Mouse (Mus musculus) limb, embryonic 13.5 days (tissue): ENCODE measurements at regions not wholly inside any gene's neighbourhood (a gene's known extent, or its start where the extent isn't known, plus 50 kb on each side); places are given as distances from the start of the nearest gene placed in this dataset.
A peak's percentile ranks its signal among the peaks of the same experiment; 100 is the strongest.

ENCODE experiments used
- ATAC-seq: fragments of 200-750 bp; cut with Nextera tagmentation; 2 replicates; pipeline ENCODE4 v1.8.0; 2017; ENCODE audit warnings: low read depth, moderate number of reproducible peaks, moderate TSS enrichment; ENCODE audit not compliant: low FRiP score
- H3K27ac ChIP-seq: fragments of 300-500 bp; sonication (generic); 2 replicates; pipeline ENCODE4 v1.5.1; 2015; ENCODE audit warnings: inconsistent platforms, mild to moderate bottlenecking, moderate library complexity
- H3K27me3 ChIP-seq: fragments of 300-500 bp; sonication (generic); 2 replicates; pipeline ENCODE4 v1.6.1; 2015; ENCODE audit warnings: mild to moderate bottlenecking, inconsistent platforms
- H3K36me3 ChIP-seq: fragments of 300-500 bp; sonication (generic); 2 replicates; pipeline ENCODE4 v1.6.1; 2015; ENCODE audit warnings: inconsistent platforms, mild to moderate bottlenecking, moderate library complexity
- H3K4me1 ChIP-seq: fragments of 300-500 bp; sonication (generic); 2 replicates; pipeline ENCODE4 v1.6.1; 2015; ENCODE audit warnings: inconsistent platforms
- H3K4me2 ChIP-seq: fragments of 300-500 bp; sonication (generic); replicated peaks from 2 replicates; pipeline ENCODE4 v1.6.1; 2015; ENCODE audit warnings: inconsistent platforms, mild to moderate bottlenecking, moderate library complexity
- H3K4me3 ChIP-seq: fragments of 300-500 bp; sonication (generic); 2 replicates; pipeline ENCODE4 v1.5.1; 2015; ENCODE audit warnings: moderate library complexity, mild to moderate bottlenecking, inconsistent platforms
- H3K9ac ChIP-seq: fragments of 300-500 bp; sonication (generic); 2 replicates; pipeline ENCODE4 v1.6.1; 2015; ENCODE audit warnings: mild to moderate bottlenecking, inconsistent platforms
- H3K9me3 ChIP-seq: fragments of 300-500 bp; sonication (generic); 2 replicates; pipeline ENCODE4 v1.6.1; 2016; ENCODE audit warnings: inconsistent platforms
- WGBS: fragments of 180-500 bp; shearing (Covaris S2); methylation state at CpG from one replicate; pipeline ENCODE4 v1.1.7; 2015; 5-methylcytosine and 5-hydroxymethylcytosine counted together

- Histone ChIP-seq H3K9ac (no peak overlapping the region), H3K27me3 (no peaks in the 10 kb centered on the region), H3K9me3 (no peaks in the 10 kb centered on the region), H3K36me3 (no peaks in the 10 kb centered on the region), H3K4me2 (no peak overlapping the region), H3K4me1 (no peaks in the 10 kb centered on the region), H3K4me3 (no peak overlapping the region), H3K27ac (no peak overlapping the region)
- 54% methylated on average over 1 of the region's 1 CpGs for WGBS
- ATAC-seq, result no peak
These were observed 226.6 kb upstream of the Pter start for GRCm38 (mm10) chr2:12697209-12697608.

- no peak for ATAC-seq
- WGBS, result 62% methylated on average over 3 of the region's 3 CpGs
These were observed 224.5 kb upstream of the Pter start for GRCm38 (mm10) chr2:12699331-12699730.

GRCm38 (mm10) chr2:12707514-12707913 lies 216.3 kb upstream of the Pter start:
- Histone ChIP-seq H3K4me2 (no peak overlapping the region), H3K9ac (no peak overlapping the region), H3K4me3 (no peak overlapping the region), H3K9me3 (no peaks in the 10 kb centered on the region), H3K27ac (no peak overlapping the region), H3K36me3 (no peaks in the 10 kb centered on the region), H3K4me1 (0 out of 2 replicates have a peak, but pooled peaks cover 4% of the 10 kb centered on the region), H3K27me3 (no peaks in the 10 kb centered on the region)
- ATAC-seq, result 0 out of 2 replicates have a peak, but pooled peaks have one; percentile 34
- WGBS, result 60% methylated on average over 3 of the region's 3 CpGs

More at GRCm38 (mm10) chr2:12699331-12699730, 224.5 kb upstream of the Pter start:
- Histone ChIP-seq H3K27ac (no peak overlapping the region), H3K27me3 (no peaks in the 10 kb centered on the region), H3K36me3 (no peaks in the 10 kb centered on the region), H3K4me2 (no peak overlapping the region), H3K9me3 (no peaks in the 10 kb centered on the region), H3K4me1 (no peaks in the 10 kb centered on the region), H3K9ac (no peak overlapping the region), H3K4me3 (no peak overlapping the region)

DNA sequence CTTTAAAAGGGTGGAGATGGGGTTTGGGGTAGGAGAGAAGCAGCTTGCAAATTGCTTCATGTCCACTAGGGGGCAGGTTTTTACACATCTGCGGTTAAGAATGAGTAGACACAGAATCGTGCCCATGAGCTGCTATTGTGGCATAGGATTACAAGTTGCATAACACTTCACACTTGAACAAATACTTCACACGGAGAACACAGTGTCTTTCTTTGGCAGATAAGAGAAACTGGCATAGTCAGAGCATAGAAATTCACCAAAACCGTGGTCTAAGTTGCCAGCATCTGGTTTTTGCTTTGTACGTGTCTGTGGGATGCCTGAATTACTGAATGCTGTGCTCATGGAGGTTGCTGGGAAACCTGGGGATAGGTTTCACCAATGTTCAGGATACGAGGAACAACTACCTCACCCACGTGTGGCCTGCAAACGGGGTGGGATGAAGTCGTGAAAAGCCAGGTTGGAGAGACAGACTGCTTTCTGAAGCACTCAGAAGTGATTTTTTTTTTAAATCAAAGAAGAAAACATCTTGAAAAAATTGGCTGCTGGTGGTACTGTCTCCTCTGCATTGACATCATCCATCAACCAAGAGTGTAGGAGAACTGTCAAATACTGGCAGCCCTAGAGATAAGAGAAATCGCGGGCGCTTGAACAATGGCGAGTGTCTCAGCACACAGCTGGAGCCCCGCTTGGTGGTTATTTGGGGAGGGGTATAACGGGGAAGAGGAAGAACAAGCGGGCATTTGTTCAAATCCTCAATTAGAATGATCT lies 214.5 kb upstream of the Pter start:
- no peak for ATAC-seq

GRCm38 (mm10) chr2:12709924-12710240 lies 214.0 kb upstream of the Pter start:
- no peak for ATAC-seq
- Histone ChIP-seq H3K4me3 (no peak overlapping the region), H3K4me2 (no peak overlapping the region), H3K36me3 (no peaks in the 10 kb centered on the region), H3K27ac (no peak overlapping the region), H3K9me3 (no peaks in the 10 kb centered on the region), H3K4me1 (0 out of 2 replicates have a peak, but pooled peaks cover 4% of the 10 kb centered on the region), H3K9ac (no peak overlapping the region), H3K27me3 (no peaks in the 10 kb centered on the region)
- 80% methylated on average over 2 of the region's 2 CpGs for WGBS

More for the DNA sequence above, 214.5 kb upstream of the Pter start:
- no peak overlapping the region for H3K27ac ChIP-seq
- no peak overlapping the region for H3K9ac ChIP-seq
- H3K36me3 ChIP-seq, result no peaks in the 10 kb centered on the region
- peak overlapping the region; percentile 48 for H3K4me2 ChIP-seq
- H3K4me3 ChIP-seq, result no peak overlapping the region
- H3K4me1 ChIP-seq, result 0 out of 2 replicates have a peak, but pooled peaks cover 4% of the 10 kb centered on the region
- no peaks in the 10 kb centered on the region for H3K9me3 ChIP-seq
- 50% methylated on average over 16 of the region's 16 CpGs for WGBS
- H3K27me3 ChIP-seq, result no peaks in the 10 kb centered on the region

DNA sequence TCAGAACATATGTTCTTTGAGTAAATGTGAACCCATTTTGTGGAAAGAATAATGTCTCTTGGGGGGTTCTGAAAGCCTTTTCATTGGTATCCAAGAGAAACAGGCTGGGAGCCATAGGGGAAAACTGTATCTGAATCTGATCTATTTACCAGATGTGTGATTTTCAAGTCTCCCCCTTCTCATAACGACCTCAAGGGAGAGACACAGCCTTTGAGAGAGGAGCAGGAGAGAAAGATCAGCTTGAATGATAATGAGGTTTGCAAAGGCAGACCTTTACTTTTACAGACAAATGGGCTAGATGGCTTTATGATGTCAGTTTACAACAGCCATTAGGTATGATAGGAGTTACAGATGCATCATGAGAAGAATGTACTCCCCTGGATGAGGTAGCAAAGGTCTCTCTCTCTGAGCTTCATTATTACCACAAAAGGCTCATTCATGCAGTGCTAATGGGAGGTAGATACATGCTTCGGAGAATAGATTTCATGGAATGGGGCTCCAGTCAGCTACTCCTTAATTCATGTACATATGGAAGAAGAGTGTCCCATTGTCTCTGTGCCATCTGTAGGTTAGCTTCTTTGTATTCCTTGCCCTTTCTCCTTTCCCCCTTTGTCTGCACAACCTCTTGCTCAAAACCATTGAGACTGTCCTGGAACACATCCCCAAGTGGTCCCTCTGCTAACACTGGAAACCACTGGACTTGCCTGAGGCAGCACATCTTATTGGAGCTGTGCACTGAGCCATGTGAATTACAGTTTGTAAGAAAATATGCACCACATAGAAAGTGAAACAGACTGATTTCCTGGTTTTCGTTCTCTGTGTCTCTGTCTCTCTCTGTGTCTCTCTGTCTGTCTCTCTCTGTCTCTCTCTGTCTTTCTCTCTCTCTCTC lies 207.5 kb upstream of the Pter start:
- no peaks in the 10 kb centered on the region for H3K9me3 ChIP-seq
- 51% methylated on average over 3 of the region's 3 CpGs for WGBS
- no peaks in the 10 kb centered on the region for H3K27me3 ChIP-seq
- no peak overlapping the region for H3K4me2 ChIP-seq
- H3K27ac ChIP-seq, result no peak overlapping the region; the same call in 1 of the 2 replicates
- peaks cover 11% of the 10 kb centered on the region; the same call in 1 of the 2 replicates for H3K4me1 ChIP-seq
- ATAC-seq, result peak; percentile 73; the same call in 1 of the 2 replicates
- H3K9ac ChIP-seq, result no peak overlapping the region
- no peak overlapping the region for H3K4me3 ChIP-seq
- no peaks in the 10 kb centered on the region for H3K36me3 ChIP-seq

DNA sequence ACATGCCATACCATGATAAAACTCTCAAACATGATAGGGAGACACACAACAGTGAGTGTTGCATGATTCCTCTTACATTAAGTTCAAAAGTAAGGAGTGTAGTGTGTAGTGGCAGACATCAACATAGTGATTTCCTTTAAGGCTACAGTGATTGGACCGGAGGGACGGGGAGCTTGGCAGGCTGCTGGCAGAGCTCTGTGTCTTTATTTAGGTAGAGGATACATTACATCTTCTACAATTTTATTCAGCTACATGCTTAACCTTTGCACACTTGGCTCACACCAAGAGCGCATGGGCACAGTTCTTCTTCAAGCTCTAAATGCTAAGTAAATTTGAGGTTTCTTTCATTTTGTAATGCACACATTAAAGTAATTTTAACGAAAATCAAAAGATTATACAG lies 194.6 kb upstream of the Pter start:
- no peak for ATAC-seq
- no peak overlapping the region for H3K4me2 ChIP-seq
- no peak overlapping the region for H3K27ac ChIP-seq
- no peak overlapping the region for H3K4me3 ChIP-seq
- no peaks in the 10 kb centered on the region for H3K9me3 ChIP-seq
- no peak overlapping the region for H3K9ac ChIP-seq
- WGBS, result 79% methylated on average over 4 of the region's 4 CpGs
- H3K27me3 ChIP-seq, result no peaks in the 10 kb centered on the region
- no peaks in the 10 kb centered on the region for H3K4me1 ChIP-seq
- no peaks in the 10 kb centered on the region for H3K36me3 ChIP-seq

DNA sequence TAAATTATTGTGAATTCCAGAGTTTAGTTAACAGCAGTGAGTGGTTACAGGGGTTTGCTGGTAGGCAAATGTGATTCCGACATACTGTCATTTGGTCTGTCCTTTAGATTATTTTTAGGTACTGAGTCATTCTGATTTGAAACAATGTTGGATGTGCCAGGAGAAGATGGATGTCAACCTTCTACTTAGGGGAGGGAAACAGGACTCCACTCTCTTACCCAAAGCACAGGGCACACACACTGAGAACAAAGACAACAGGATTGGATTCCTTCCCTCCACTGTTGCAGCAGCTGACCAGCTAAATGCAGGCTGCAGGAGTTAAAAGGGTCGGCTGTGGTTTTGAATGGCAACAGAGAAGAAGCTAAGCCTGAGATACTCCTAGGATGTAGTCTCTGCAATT lies 186.7 kb upstream of the Pter start:
- Histone ChIP-seq H3K4me1 (no peaks in the 10 kb centered on the region), H3K27me3 (no peaks in the 10 kb centered on the region), H3K36me3 (no peaks in the 10 kb centered on the region), H3K27ac (no peak overlapping the region), H3K9me3 (no peaks in the 10 kb centered on the region), H3K4me3 (no peak overlapping the region), H3K4me2 (no peak overlapping the region), H3K9ac (no peak overlapping the region)
- ATAC-seq, result no peak
- 60% methylated on average over 2 of the region's 2 CpGs for WGBS

DNA sequence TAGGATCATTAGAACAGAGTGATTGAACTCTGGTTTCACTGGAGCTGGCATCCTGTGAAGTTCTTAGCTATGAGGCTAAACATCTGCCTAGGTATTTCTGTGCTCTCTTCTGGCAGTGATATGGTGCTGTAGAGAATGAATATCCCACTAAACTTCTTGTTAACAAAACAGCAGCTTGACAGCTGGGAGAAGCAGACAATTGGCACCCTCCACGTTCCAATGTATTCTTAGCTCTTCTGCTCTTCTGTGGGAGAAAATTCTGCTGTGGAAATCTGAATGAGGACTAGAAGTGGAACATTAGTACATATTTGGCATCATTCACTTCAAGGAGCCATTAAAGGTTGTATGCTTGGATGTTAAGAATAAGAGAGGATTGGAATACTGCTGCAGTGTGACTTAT lies 177.0 kb upstream of the Pter start:
- no peak for ATAC-seq
- Histone ChIP-seq H3K9ac (no peak overlapping the region), H3K27ac (no peak overlapping the region), H3K4me2 (no peak overlapping the region), H3K4me3 (no peak overlapping the region), H3K36me3 (no peaks in the 10 kb centered on the region), H3K9me3 (no peaks in the 10 kb centered on the region), H3K4me1 (no peaks in the 10 kb centered on the region), H3K27me3 (no peaks in the 10 kb centered on the region)
- 94% methylated on average over 1 of the region's 1 CpGs for WGBS

DNA sequence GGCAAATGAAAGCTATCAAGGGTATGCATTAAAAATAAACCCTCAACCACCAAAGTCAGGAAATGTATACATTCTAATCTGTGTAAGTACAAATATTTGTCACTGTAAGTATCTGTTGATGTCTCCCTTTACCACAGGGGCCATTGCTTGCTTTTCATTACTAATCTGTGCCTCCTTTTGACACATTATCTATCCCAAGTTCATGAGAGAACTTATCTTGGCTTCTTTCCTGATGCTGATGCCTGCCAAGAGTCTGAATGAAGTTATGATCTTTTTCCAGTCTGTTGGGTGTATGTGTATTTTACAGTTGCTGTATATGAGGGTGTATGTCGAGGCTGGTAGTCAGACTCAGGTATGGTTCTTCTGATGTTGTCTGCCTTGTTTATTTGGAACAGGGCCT lies 165.0 kb upstream of the Pter start:
- Histone ChIP-seq H3K9me3 (no peaks in the 10 kb centered on the region), H3K36me3 (no peaks in the 10 kb centered on the region), H3K27me3 (no peaks in the 10 kb centered on the region), H3K4me3 (no peak overlapping the region), H3K4me2 (no peak overlapping the region), H3K4me1 (no peaks in the 10 kb centered on the region), H3K27ac (no peak overlapping the region), H3K9ac (no peak overlapping the region)
- ATAC-seq, result no peak
- 54% methylated on average over 1 of the region's 1 CpGs for WGBS

- Histone ChIP-seq H3K4me2 (no peak overlapping the region), H3K4me3 (no peak overlapping the region), H3K9me3 (no peaks in the 10 kb centered on the region), H3K4me1 (no peaks in the 10 kb centered on the region), H3K36me3 (no peaks in the 10 kb centered on the region), H3K27ac (no peak overlapping the region), H3K27me3 (no peaks in the 10 kb centered on the region), H3K9ac (no peak overlapping the region)
- ATAC-seq, result no peak
- WGBS, result 86% methylated on average over 3 of the region's 3 CpGs
These were observed 163.9 kb upstream of the Pter start for GRCm38 (mm10) chr2:12759931-12760330.

- Histone ChIP-seq H3K27me3 (no peaks in the 10 kb centered on the region), H3K4me2 (no peak overlapping the region), H3K36me3 (no peaks in the 10 kb centered on the region), H3K9ac (no peak overlapping the region), H3K9me3 (no peaks in the 10 kb centered on the region), H3K4me3 (no peak overlapping the region), H3K27ac (no peak overlapping the region), H3K4me1 (no peaks in the 10 kb centered on the region)
- WGBS, result 88% methylated on average over 3 of the region's 3 CpGs
- ATAC-seq, result no peak
These were observed 162.4 kb upstream of the Pter start for GRCm38 (mm10) chr2:12761461-12761860.
